Mouse (Mus musculus) megakaryocyte, embryonic 14.5 days (primary cell): ENCODE measurements around the gene Plgrkt.

Experiments used
- FLI1 ChIP-seq: IDR thresholded peaks from 2 replicates; pipeline ENCODE4 v1.6.1; 2012; ENCODE audit warnings: low read length, inconsistent platforms, mixed read lengths
- GATA1 ChIP-seq: IDR thresholded peaks from 3 replicates; pipeline ENCODE4 v1.6.1; 2012; ENCODE audit warnings: mixed read lengths, low read length, inconsistent platforms, borderline replicate concordance

DNA sequence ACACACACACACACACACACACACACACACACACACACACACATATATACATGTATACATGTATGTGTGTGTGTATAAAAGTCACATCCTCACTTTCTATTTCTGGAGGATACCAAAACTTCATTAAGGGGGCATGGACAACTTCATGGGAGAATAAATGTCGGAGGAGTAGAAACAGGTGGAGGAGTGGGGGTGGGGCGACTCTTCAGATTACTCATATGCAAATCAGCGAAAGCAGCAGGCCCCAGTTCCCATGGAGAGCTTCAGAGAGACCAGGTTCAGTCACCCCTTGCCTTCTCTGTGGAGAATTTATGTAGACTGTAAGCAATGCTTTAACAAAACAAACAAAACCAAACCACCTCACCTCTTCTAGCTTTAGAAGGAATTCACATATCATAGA is 2.1 kb downstream of the Plgrkt start:
- no peak for TF ChIP-seq FLI1
- no peak for TF ChIP-seq GATA1
